Mouse (Mus musculus) fibroblast of lung, adult 2 months (primary cell): ENCODE results near the gene Zpr1.
"Not testable (repeated sequence)": the region's sequence is repeated elsewhere in the genome, so short reads cannot be mapped to it uniquely, and the experiment has no call there.

Source experiments
- DNase-seq: peaks from one replicate; pipeline ENCODE4 v3.0.0-alpha.2; 2011; ENCODE audit warnings: low read depth

Zpr1 gene

GRCm38 (mm10) chr9:46261131-46261530 lies 11.7 kb upstream of the Zpr1 start:
- no peak for DNase-seq

GRCm38 (mm10) chr9:46268343-46268873 lies 4.5 kb upstream of the Zpr1 start, which contains the start of gene Apoa5:
TSS of gene Apoa5 (plus strand) at chr9:46268633.
- no peak for DNase-seq

- DNase-seq, result no peak
Observed at GRCm38 (mm10) chr9:46269125-46269524, 3.7 kb upstream of the Zpr1 start.

- DNase-seq, result no peak
Observed at GRCm38 (mm10) chr9:46270782-46271181, 2.1 kb upstream of the Zpr1 start.

DNA sequence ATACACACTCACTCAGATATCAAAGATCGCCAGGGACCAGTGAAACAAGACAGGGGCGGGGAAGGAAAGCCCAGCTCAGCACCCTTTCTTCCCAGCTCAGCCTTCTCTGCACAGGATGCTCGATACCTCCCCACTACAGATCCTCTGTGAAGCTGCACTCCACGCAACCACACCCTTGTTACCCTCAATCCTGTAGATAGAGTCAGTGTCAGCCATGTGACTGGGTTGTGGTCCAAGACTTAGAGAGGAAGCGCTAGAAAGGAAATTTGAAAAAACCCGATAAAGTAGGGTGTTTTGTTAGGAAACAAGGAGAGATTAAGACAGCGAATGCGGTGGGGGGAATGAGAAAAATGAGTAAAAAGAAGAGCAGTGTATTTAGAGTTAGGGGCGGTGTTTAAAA lies 794 bp upstream of the Zpr1 start:
- no peak for DNase-seq

DNA sequence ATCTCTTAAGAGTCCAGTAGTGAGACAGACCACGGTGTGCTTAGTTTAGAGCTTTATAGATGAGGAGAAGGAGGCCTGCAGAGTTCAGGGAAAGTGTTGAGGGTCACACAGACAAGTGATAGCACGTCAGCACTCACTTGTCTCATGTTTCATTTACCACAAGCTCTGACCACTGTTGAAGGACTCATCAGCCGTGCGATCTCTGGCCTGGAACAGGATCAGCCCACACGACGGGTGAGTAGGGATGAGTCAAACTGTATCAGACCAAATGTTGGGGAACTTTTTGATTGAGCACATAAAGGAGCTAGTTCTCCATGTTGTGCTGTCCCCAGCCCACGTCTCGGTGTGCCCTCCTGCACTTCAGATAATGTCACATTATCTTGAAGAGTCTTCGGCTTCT lies 1.6 kb downstream of the Zpr1 start:
- no peak for DNase-seq

- DNase-seq, result peak; percentile 76
Observed at GRCm38 (mm10) chr9:46282631-46283436, 10.0 kb downstream of the Zpr1 start, which contains the start of gene Bud13. TSS of gene Bud13 (plus strand) at chr9:46283008.

- DNase-seq, result no peak
Observed at GRCm38 (mm10) chr9:46298381-46298780, 25.5 kb downstream of the Zpr1 start.

DNA sequence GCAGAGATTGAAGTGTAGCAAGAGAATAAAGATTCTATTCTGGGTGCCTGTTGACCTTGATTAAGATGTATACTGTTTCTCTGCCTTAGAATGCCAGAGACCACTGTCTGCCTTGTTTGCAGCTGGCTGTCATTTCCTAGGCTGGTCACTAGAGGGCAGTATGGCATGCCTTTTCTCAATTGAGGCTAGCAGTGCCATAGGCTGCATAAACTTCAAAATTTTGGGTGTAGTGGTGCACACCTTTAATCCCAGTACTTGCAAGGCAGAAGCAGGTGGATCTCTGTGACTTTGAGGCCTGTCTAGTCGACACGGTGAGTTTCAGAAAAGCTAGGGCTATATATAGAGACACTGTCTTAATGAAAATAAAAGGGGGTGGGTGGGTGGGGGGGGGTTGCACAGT lies 29.3 kb downstream of the Zpr1 start:
- DNase-seq, result peak; percentile 11

- no peak for DNase-seq
Observed at GRCm38 (mm10) chr9:46309121-46309520, 36.3 kb downstream of the Zpr1 start.

- peak; percentile 33 for DNase-seq
Observed at GRCm38 (mm10) chr9:46314507-46314906, 41.6 kb downstream of the Zpr1 start.

DNA sequence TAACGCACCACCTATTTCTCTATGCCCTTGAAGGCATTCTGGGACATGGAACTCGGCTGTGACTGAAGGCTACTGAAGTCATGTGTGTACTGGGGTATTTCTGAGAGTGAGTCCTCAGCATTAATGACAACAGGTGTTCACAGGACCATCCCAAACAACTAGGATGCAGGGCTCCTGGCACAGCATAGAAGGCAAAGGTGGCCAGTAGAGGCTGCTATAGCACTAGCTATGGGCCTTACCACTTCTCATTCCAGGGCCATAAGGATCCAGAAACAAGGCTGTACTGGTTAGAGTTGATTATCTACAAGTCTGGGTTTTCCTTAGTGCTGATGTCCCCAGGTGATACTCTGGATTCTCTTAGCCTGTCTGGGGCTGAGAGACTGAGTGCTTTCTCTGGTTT lies 42.1 kb downstream of the Zpr1 start:
- no peak for DNase-seq

- DNase-seq, result no peak
Observed at GRCm38 (mm10) chr9:46315807-46316365, 43.0 kb downstream of the Zpr1 start.

DNA sequence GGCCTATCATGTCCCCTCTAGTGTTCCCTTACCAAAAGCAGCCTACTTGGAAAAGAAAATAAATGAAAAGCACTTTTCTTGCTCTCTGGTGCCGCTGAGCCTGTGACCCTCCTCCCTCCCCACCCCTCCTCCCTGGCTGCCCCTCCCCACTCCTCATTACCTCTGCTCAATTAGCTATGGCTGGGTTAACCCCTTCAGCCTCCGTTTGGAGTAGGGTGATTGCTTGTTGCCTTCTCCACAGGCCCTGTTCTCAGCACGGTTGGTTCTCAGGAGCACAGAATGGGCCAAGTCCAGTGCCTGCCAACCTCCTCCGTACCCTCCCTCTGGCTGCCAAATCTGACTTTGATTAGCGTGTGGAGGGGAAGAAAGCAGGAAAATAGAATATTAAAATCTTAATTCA lies 43.5 kb downstream of the Zpr1 start:
- DNase-seq, result no peak

DNA sequence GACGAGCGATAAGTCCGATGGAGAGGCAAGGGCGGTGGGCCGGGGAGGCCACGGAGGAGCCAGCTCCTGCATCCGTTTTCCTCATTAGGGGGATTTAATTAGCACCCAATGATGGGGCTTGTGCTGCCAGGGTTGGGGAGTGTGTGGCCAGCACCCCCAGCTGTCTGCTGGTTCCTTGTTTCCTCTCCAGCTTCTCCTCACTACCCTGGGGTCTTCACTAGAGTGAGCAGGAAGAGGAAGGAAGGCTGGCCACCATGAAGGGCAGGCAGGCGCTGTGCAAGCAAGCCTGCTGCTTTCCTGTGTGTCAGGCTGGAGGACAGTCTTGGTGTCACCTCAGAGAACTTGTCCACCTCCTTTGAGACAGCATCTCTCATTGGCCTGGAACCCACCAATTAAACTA lies 44.0 kb downstream of the Zpr1 start:
- no peak for DNase-seq

DNA sequence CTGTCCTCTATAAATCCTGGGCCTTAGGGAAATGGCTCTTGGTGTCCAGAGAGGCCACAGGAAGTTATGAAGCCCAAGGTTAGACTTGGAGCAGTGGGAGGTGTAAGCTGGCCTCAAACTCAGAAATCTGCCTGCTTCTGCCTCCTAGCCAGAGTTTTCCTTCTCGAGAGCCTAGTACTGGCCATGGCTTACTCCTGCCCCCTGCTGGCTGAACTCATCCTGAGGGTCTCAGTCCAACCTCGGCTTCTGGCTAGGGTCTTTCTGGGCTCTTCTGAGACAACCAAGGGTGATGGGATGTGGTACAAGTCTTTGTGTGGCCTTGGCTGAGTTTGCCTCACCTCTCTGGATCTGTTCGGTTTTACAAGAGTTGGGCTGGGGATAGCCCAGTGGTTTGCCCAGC lies 45.1 kb downstream of the Zpr1 start:
- DNase-seq, result no peak

DNA sequence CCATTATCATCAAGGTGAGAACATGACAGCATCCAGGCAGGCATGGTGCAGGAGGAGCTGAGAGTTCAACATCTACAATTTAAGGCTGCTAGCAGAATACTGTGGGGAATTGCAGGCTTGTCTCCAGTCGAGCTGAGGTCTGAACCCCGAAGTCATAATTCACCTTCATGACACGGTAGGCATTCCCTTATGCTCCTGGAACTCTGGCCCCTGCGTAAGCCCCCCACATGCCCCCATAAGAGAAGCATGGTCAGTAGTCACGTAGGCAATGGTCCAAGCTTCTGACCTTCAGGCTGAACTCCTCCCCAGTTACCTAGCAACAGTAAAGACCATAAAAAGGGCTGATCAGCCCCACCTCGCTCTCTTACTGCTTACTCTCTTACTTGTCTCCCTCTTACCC lies 47.0 kb downstream of the Zpr1 start, which contains the start of gene 4931429L15Rik:
TSS of gene 4931429L15Rik (minus strand) at position 101 of the 400 bp plus-strand sequence.
- not testable (repeated sequence) for DNase-seq

DNA sequence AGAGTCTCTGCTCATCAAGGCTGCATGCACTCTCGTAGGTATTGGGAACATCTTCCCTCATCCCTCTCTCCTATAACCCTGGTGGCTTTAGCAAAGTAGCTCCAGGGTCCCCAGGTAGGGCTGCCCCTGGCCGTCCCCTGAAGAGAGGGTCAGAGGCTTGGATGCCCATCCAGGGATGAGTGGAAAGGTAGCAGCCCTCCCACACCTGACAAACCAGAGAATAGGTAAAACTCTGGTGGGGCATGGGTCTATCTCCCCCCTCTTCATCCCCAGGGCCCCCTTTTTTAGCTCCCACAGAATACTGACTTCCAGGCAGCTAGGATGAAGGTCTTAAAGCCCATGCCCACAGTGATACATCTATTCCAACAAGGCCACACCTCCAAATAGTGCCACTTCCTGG lies 47.6 kb downstream of the Zpr1 start:
- DNase-seq, result no peak

GRCm38 (mm10) chr9:46326694-46327405 lies 54.0 kb downstream of the Zpr1 start:
- no peak for DNase-seq

- DNase-seq, result no peak
Observed at GRCm38 (mm10) chr9:46327706-46328571, 55.1 kb downstream of the Zpr1 start.

- DNase-seq, result no peak
Observed at GRCm38 (mm10) chr9:46328572-46329249, 55.8 kb downstream of the Zpr1 start.
